Mouse (Mus musculus): ENCODE results near the gene Kptn.
A peak's percentile ranks its signal among the peaks of the same experiment; 100 is the strongest.

The Kptn gene

GRCm38 (mm10) chr7:16161302-16161701, 41.6 kb downstream of the Kptn start:
- DNase-seq (ENCODE audit: low read depth, low spot score), result peak; percentile 56

- no peak for DNase-seq (ENCODE audit: low read depth, low spot score)
Measured at GRCm38 (mm10) chr7:16162036-16162435, 42.3 kb downstream of the Kptn start.

- no peak for DNase-seq (ENCODE audit: low read depth, low spot score)
Measured at GRCm38 (mm10) chr7:16172141-16172581, 52.5 kb downstream of the Kptn start.

GRCm38 (mm10) chr7:16172586-16173140, 53.0 kb downstream of the Kptn start:
- no peak for DNase-seq (ENCODE audit: low read depth, low spot score)

- DNase-seq (ENCODE audit: low read depth, low spot score), result no peak
Measured at GRCm38 (mm10) chr7:16173146-16173545, 53.5 kb downstream of the Kptn start.

GRCm38 (mm10) chr7:16174597-16175541, 55.2 kb downstream of the Kptn start, which contains the start of gene Meis3:
Gene Meis3 (plus strand): TSS chr7:16175090.
- DNase-seq (ENCODE audit: low read depth, low spot score), result peak; percentile 76

- DNase-seq (ENCODE audit: low read depth, low spot score), result peak; percentile 33
Measured at GRCm38 (mm10) chr7:16175542-16175931, 55.8 kb downstream of the Kptn start.

Measured in ZHBTc4 (cell line).